Mouse (Mus musculus): ENCODE measurements around the gene Tnfrsf9. TPM values are rescaled to one million over a fixed set of nuclear protein-coding genes. Genes with fewer than 3 reads are reported as not detected.

Tnfrsf9 gene
- polyA plus RNA-seq, 1 experiment from 2014 or later: 2.5 TPM

DNA sequence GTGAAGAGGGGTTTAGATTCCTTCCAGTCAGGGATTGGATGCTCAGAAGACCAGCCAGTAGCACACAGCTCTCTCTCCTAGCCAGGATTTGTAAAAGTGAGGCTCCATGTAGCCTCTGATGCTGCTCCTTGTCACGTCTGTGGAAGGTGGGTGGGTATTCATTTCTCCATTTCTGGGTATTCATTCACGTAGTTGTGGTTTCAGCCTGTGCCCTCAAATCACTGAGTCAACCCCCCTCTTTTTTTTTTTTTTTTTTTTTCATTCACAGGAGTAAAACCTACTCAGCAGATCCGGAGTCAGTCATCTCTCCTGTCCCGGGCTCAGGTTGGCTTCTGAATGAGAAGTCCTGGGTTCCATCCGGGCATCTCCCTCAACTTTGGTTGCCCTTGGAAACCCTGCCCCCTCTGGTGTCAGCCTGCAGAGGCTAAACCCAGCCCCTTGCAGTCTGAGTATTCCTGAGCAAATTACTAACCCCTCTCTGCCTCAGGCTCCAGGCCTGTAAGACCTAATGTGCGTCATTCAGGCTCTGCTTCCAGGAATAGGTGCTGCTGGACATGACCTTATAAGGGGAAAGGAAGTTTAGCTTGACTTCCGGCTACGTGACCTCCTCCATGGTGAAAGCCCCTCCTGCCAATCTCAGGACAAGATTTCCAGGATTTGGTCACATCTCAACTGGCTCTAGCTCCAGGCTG lies 3.1 kb downstream of the Tnfrsf9 start:
- H3K9me3 ChIP-seq (ENCODE audit: control insufficient read depth, low read length): no peaks in the 10 kb centered on the region
- H3K4me1 ChIP-seq (ENCODE audit: control insufficient read depth, insufficient read depth, low read length): peaks cover 9% of the 10 kb centered on the region
- H3K27ac ChIP-seq (ENCODE audit: low read length): no peak overlapping the region
- no peak overlapping the region for H3K4me2 ChIP-seq (ENCODE audit: low read depth, low read length)
- no peak overlapping the region for H3K4me3 ChIP-seq (ENCODE audit: low read length)
- H3K36me3 ChIP-seq (ENCODE audit: control insufficient read depth, insufficient read depth, low read length): no peaks in the 10 kb centered on the region
- H3K9ac ChIP-seq (ENCODE audit: low read depth, low read length): no peak overlapping the region
- 72% methylated on average over 8 of the region's 8 CpGs for WGBS
- no peak for ATAC-seq
- H3K27me3 ChIP-seq (replicated peaks; ENCODE audit: control insufficient read depth, insufficient read depth, low read length): no peaks in the 10 kb centered on the region

DNA sequence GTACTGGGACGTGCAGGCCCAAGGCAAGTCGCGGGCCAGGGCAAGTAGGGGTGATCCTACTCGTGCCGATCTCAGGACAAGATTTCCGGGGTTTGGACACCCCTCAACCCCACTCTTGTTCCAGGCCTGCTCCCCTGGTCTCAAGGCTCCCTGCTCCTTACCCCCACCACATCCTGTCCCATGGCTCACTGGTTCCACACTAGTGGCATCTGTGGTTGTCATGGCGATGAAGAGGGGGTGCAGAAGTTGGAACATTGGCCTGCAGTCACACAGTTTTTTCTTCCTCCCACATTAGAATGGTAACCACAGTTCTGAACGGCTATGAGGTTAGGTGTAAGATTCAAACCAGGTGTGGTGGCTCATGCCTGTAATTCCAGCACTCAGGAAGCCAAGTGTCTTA lies 6.8 kb downstream of the Tnfrsf9 start:
- Histone ChIP-seq H3K4me1 (ENCODE audit: control insufficient read depth, insufficient read depth, low read length) (no peaks in the 10 kb centered on the region), H3K27ac (ENCODE audit: low read length) (no peak overlapping the region), H3K4me3 (ENCODE audit: low read length) (no peak overlapping the region), H3K27me3 (replicated peaks; ENCODE audit: control insufficient read depth, insufficient read depth, low read length) (no peaks in the 10 kb centered on the region), H3K36me3 (ENCODE audit: control insufficient read depth, insufficient read depth, low read length) (no peaks in the 10 kb centered on the region), H3K9ac (ENCODE audit: low read depth, low read length) (no peak overlapping the region), H3K4me2 (ENCODE audit: low read depth, low read length) (no peak overlapping the region), H3K9me3 (ENCODE audit: control insufficient read depth, low read length) (no peaks in the 10 kb centered on the region)
- no peak for ATAC-seq
- WGBS: 76% methylated on average over 8 of the region's 8 CpGs

GRCm38 (mm10) chr4:150924308-150924707 lies 9.9 kb downstream of the Tnfrsf9 start:
- H3K4me2 ChIP-seq (ENCODE audit: low read depth, low read length): no peak overlapping the region
- no peaks in the 10 kb centered on the region for H3K36me3 ChIP-seq (ENCODE audit: control insufficient read depth, insufficient read depth, low read length)
- no peak overlapping the region for H3K4me3 ChIP-seq (ENCODE audit: low read length)
- H3K27ac ChIP-seq (ENCODE audit: low read length): no peak overlapping the region
- no peaks in the 10 kb centered on the region for H3K27me3 ChIP-seq (replicated peaks; ENCODE audit: control insufficient read depth, insufficient read depth, low read length)
- H3K4me1 ChIP-seq (ENCODE audit: control insufficient read depth, insufficient read depth, low read length): no peaks in the 10 kb centered on the region
- no peaks in the 10 kb centered on the region for H3K9me3 ChIP-seq (ENCODE audit: control insufficient read depth, low read length)
- WGBS: 79% methylated on average over 13 of the region's 13 CpGs
- no peak overlapping the region for H3K9ac ChIP-seq (ENCODE audit: low read depth, low read length)
- ATAC-seq: no peak

DNA sequence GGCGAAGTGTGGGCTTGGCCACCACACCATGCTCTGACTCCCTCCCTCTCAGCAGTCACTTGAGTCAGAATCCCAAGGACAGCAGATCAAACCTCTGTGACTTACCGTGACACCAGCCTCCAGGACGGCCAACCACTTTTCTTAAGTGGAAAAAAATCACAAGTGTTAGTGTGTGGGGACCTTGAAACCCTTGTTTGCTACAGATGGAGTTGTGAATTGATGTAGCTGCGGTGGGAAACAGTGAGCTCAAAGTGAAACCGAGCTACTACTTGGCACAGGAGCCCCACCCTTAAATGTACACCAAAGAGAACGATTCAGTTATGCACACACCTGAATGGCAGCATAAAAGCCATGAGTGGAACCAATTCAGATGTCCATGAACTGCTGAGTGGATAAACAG lies 10.6 kb downstream of the Tnfrsf9 start:
- Histone ChIP-seq H3K4me2 (ENCODE audit: low read depth, low read length) (no peak overlapping the region), H3K27ac (ENCODE audit: low read length) (no peak overlapping the region), H3K4me1 (ENCODE audit: control insufficient read depth, insufficient read depth, low read length) (no peaks in the 10 kb centered on the region), H3K36me3 (ENCODE audit: control insufficient read depth, insufficient read depth, low read length) (no peaks in the 10 kb centered on the region), H3K9ac (ENCODE audit: low read depth, low read length) (no peak overlapping the region), H3K4me3 (ENCODE audit: low read length) (no peak overlapping the region), H3K9me3 (ENCODE audit: control insufficient read depth, low read length) (no peaks in the 10 kb centered on the region), H3K27me3 (replicated peaks; ENCODE audit: control insufficient read depth, insufficient read depth, low read length) (no peaks in the 10 kb centered on the region)
- WGBS: 82% methylated on average over 6 of the region's 6 CpGs
- no peak for ATAC-seq

DNA sequence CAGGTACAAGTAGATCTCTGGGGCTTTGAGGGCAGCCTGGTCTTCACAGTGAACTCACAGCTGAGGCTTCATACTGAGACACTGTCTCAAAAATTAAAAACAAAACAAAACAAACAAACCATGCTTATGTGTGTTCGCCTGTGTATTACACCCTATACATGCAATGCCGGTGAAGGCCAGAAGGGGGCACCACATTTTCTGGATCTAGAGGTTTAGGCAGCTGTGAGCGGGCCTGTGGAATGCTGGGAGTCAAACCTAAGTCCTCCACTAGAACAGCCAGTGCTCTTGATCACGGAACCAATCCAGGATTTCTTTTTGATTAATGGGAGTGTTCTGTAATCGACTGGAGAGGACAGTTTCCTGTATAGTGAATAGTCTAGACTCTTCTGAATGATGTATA lies 11.6 kb downstream of the Tnfrsf9 start:
- Histone ChIP-seq H3K36me3 (ENCODE audit: control insufficient read depth, insufficient read depth, low read length) (no peaks in the 10 kb centered on the region), H3K9me3 (ENCODE audit: control insufficient read depth, low read length) (no peaks in the 10 kb centered on the region), H3K27ac (ENCODE audit: low read length) (no peak overlapping the region), H3K27me3 (replicated peaks; ENCODE audit: control insufficient read depth, insufficient read depth, low read length) (no peaks in the 10 kb centered on the region), H3K4me1 (ENCODE audit: control insufficient read depth, insufficient read depth, low read length) (no peaks in the 10 kb centered on the region), H3K4me2 (ENCODE audit: low read depth, low read length) (no peak overlapping the region), H3K9ac (ENCODE audit: low read depth, low read length) (no peak overlapping the region), H3K4me3 (ENCODE audit: low read length) (no peak overlapping the region)
- 49% methylated on average over 5 of the region's 5 CpGs for WGBS
- no peak for ATAC-seq

GRCm38 (mm10) chr4:150926924-150927705 lies 12.8 kb downstream of the Tnfrsf9 start:
- Histone ChIP-seq H3K4me1 (ENCODE audit: control insufficient read depth, insufficient read depth, low read length) (no peaks in the 10 kb centered on the region), H3K36me3 (ENCODE audit: control insufficient read depth, insufficient read depth, low read length) (no peaks in the 10 kb centered on the region), H3K4me2 (ENCODE audit: low read depth, low read length) (no peak overlapping the region), H3K9me3 (ENCODE audit: control insufficient read depth, low read length) (no peaks in the 10 kb centered on the region), H3K4me3 (ENCODE audit: low read length) (no peak overlapping the region), H3K27me3 (replicated peaks; ENCODE audit: control insufficient read depth, insufficient read depth, low read length) (no peaks in the 10 kb centered on the region), H3K9ac (ENCODE audit: low read depth, low read length) (no peak overlapping the region), H3K27ac (ENCODE audit: low read length) (no peak overlapping the region)
- ATAC-seq: no peak
- 51% methylated on average over 13 of the region's 14 CpGs for WGBS

- ATAC-seq: no peak
- H3K9ac ChIP-seq (ENCODE audit: low read depth, low read length): no peak overlapping the region
- H3K9me3 ChIP-seq (ENCODE audit: control insufficient read depth, low read length): no peaks in the 10 kb centered on the region
- no peaks in the 10 kb centered on the region for H3K36me3 ChIP-seq (ENCODE audit: control insufficient read depth, insufficient read depth, low read length)
- H3K27ac ChIP-seq (ENCODE audit: low read length): no peak overlapping the region
- H3K4me1 ChIP-seq (ENCODE audit: control insufficient read depth, insufficient read depth, low read length): no peaks in the 10 kb centered on the region
- no peak overlapping the region for H3K4me2 ChIP-seq (ENCODE audit: low read depth, low read length)
- H3K27me3 ChIP-seq (replicated peaks; ENCODE audit: control insufficient read depth, insufficient read depth, low read length): no peaks in the 10 kb centered on the region
- no peak overlapping the region for H3K4me3 ChIP-seq (ENCODE audit: low read length)
- WGBS: 57% methylated on average over 10 of the region's 10 CpGs
Observed at GRCm38 (mm10) chr4:150927789-150928188, 13.4 kb downstream of the Tnfrsf9 start.

GRCm38 (mm10) chr4:150933503-150933902 lies 19.1 kb downstream of the Tnfrsf9 start:
- H3K4me1 ChIP-seq (ENCODE audit: control insufficient read depth, insufficient read depth, low read length): no peaks in the 10 kb centered on the region
- H3K4me2 ChIP-seq (ENCODE audit: low read depth, low read length): no peak overlapping the region
- WGBS: 70% methylated on average over 1 of the region's 1 CpGs
- H3K27me3 ChIP-seq (replicated peaks; ENCODE audit: control insufficient read depth, insufficient read depth, low read length): no peaks in the 10 kb centered on the region
- H3K27ac ChIP-seq (ENCODE audit: low read length): no peak overlapping the region
- no peak overlapping the region for H3K9ac ChIP-seq (ENCODE audit: low read depth, low read length)
- ATAC-seq: no peak
- H3K36me3 ChIP-seq (ENCODE audit: control insufficient read depth, insufficient read depth, low read length): no peaks in the 10 kb centered on the region
- no peak overlapping the region for H3K4me3 ChIP-seq (ENCODE audit: low read length)
- no peaks in the 10 kb centered on the region for H3K9me3 ChIP-seq (ENCODE audit: control insufficient read depth, low read length)

DNA sequence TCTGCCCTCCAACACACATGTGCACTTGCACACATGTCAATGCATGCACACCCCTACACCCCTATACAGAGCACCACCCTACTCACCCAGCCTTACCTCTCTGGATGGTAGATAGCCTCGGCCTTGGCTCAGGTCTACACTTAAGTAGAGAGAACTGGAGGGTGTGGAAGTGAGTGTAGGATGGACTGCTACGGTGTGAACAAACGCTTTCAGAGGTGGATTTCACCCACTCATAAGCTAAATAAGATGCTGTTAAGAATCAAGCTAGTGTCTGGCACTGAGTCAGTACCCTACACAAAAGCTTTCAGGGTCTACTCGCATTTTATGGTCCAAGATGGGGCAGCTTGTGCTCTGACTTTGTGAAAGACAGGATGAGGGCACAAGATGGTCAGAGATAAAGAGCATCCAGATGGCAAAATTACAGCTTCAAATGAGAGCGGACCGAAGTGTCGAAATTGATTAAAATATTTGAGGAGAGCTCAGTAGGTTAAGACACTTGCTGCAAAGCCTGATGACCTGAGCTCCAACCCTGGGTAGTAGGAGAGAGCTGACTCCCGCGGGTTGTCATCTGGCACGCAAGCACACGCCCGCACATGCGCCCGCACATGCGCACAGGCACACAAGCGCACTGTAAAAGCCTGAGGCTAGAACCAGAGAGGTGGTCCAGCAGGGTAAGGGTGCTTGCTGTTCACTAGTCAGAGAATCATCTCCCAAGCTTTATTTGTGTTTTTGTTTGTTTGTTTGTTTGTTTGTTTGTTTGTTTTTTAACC lies 23.1 kb downstream of the Tnfrsf9 start:
- H3K9me3 ChIP-seq (ENCODE audit: control insufficient read depth, low read length): no peaks in the 10 kb centered on the region
- 80% methylated on average over 16 of the region's 16 CpGs for WGBS
- H3K27me3 ChIP-seq (replicated peaks; ENCODE audit: control insufficient read depth, insufficient read depth, low read length): no peaks in the 10 kb centered on the region
- H3K27ac ChIP-seq (ENCODE audit: low read length): no peak overlapping the region
- H3K4me3 ChIP-seq (ENCODE audit: low read length): no peak overlapping the region
- H3K4me2 ChIP-seq (ENCODE audit: low read depth, low read length): no peak overlapping the region
- H3K4me1 ChIP-seq (ENCODE audit: control insufficient read depth, insufficient read depth, low read length): no peaks in the 10 kb centered on the region
- H3K36me3 ChIP-seq (ENCODE audit: control insufficient read depth, insufficient read depth, low read length): no peaks in the 10 kb centered on the region
- ATAC-seq: no peak
- no peak overlapping the region for H3K9ac ChIP-seq (ENCODE audit: low read depth, low read length)

Measured in intestine, embryonic 16.5 days (tissue).